Mouse (Mus musculus): ENCODE measurements around the gene Mtg2. TPM values are rescaled to one million over a fixed set of nuclear protein-coding genes. Genes with fewer than 3 reads are reported as not detected.

The Mtg2 gene
- polyA plus RNA-seq, 1 experiment from 2014 or later, result 37.7 TPM

GRCm38 (mm10) chr2:180097585-180097984, 27.2 kb downstream of the Mtg2 start:
- 37% methylated on average over 3 of the region's 3 CpGs for WGBS
- Histone ChIP-seq H3K4me2 (no peak overlapping the region), H3K27ac (no peak overlapping the region), H3K36me3 (replicated peaks) (no peaks in the 10 kb centered on the region), H3K4me1 (peaks cover 10% of the 10 kb centered on the region), H3K4me3 (no peak overlapping the region), H3K27me3 (replicated peaks) (peaks cover 20% of the 10 kb centered on the region), H3K9me3 (no peaks in the 10 kb centered on the region), H3K9ac (no peak overlapping the region)
- ATAC-seq (replicated peaks), result no peak

DNA sequence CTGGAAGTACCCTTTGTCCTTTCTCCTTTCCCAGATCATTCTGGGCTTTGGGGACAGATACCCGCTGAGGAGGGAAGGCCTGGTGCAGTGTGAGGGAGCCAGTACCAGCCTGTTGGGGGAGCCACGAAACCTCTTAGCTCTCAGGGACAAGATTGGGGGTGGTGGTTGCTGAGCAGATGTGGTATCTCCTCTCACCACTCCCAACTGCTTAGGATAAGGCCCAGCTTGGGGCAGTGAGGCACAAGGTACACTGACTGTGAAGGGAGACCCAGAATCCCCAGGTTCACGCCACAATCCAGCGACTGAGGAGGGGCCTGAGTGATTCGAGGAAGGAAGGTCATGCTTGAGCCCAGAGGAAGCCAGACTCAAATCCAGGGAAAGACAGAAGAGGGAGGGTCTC, 27.8 kb downstream of the Mtg2 start:
- no peak overlapping the region for H3K4me3 ChIP-seq
- H3K36me3 ChIP-seq (replicated peaks), result no peaks in the 10 kb centered on the region
- H3K4me2 ChIP-seq, result no peak overlapping the region
- no peaks in the 10 kb centered on the region for H3K9me3 ChIP-seq
- peaks cover 15% of the 10 kb centered on the region for H3K4me1 ChIP-seq
- H3K9ac ChIP-seq, result no peak overlapping the region
- ATAC-seq (replicated peaks), result no peak
- H3K27ac ChIP-seq, result no peak overlapping the region
- WGBS, result 37% methylated on average over 5 of the region's 5 CpGs
- H3K27me3 ChIP-seq (replicated peaks), result peaks cover 24% of the 10 kb centered on the region

DNA sequence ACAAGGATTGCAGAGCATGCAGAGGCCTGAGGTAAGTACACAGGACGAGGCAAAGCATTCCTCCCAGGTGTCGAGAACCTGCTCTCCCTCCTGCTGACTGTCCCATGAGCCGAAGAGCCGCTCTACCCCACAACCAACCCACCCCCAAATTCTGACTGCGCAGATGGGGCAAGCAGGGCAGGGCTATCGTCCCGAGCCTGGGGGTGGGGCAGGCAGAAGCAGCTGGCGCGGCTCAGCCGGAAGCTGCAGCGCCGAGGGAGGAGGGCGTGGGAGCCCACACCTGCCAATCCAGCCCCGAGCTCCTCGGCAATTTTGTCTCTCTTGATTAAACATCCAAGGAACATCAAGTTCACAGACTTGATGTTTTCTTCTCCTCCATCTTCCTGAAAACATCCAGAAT, 29.1 kb downstream of the Mtg2 start:
- peaks cover 27% of the 10 kb centered on the region for H3K4me1 ChIP-seq
- no peak for ATAC-seq (replicated peaks)
- H3K36me3 ChIP-seq (replicated peaks), result no peaks in the 10 kb centered on the region
- H3K27ac ChIP-seq, result no peak overlapping the region
- 9% methylated on average over 15 of the region's 15 CpGs for WGBS
- peak overlapping the region; percentile 18 for H3K4me2 ChIP-seq
- no peak overlapping the region for H3K4me3 ChIP-seq
- H3K9me3 ChIP-seq, result no peaks in the 10 kb centered on the region
- no peak overlapping the region for H3K9ac ChIP-seq
- peaks cover 26% of the 10 kb centered on the region for H3K27me3 ChIP-seq (replicated peaks)

GRCm38 (mm10) chr2:180103151-180103977, 33.0 kb downstream of the Mtg2 start:
- no peak overlapping the region for H3K27ac ChIP-seq
- peak; percentile 15; the same call in 1 of the 2 replicates for ATAC-seq (replicated peaks)

DNA sequence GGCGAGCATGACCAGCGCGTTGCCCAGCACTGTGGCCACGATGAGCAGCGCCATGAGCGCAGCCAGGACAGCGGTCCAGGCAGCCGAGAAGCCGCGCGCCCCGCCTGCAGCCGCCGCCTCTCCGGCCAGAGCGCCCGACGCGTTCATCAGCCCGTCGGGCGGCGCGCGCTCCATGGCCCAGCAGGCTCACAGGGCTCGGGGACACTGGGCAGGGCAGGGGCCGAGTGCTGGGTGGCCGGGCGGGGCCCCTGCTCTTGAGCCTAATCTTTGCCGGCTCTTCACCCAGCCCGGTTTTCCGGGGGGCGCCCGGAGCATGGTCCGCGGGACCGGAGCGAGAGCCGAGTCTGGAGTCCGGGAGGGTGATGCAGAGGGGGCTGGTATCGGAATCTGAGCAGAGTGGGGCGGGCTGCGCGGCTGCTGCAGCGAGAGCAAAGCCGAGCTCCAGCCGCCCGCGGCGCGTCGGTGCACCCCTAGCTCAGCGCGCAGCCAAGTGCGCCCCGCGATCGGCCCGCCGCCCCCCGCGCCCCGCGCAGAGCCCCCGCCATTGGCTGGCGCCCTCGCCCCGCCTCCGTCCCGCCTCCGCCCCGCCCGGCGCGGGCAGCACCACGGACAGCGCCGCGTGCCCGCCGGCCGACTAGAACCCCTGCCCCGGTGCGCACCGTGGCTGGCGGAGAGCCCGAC, 33.7 kb downstream of the Mtg2 start, which contains the start of gene Hrh3:
Hrh3 (minus strand) TSS at position 511 of the 681 bp plus-strand sequence.
- Histone ChIP-seq H3K36me3 (replicated peaks) (no peaks in the 10 kb centered on the region), H3K4me3 (peak within 1 kb of the TSS; percentile 58), H3K27ac (no peak within 1 kb of the TSS), H3K4me1 (peaks cover 38% of the 10 kb centered on the region), H3K4me2 (peak within 1 kb of the TSS; percentile 95), H3K9me3 (no peaks in the 10 kb centered on the region), H3K9ac (peak within 1 kb of the TSS; percentile 26), H3K27me3 (replicated peaks) (peaks cover 37% of the 10 kb centered on the region)
- under 1% methylated on average over 64 of the region's 87 CpGs for WGBS
- peak; percentile 74 for ATAC-seq (replicated peaks)

More at GRCm38 (mm10) chr2:180103151-180103977, 33.0 kb downstream of the Mtg2 start:
- Histone ChIP-seq H3K4me1 (peaks cover 38% of the 10 kb centered on the region), H3K4me3 (peak overlapping the region; percentile 58), H3K4me2 (peak overlapping the region; percentile 95), H3K9me3 (no peaks in the 10 kb centered on the region), H3K36me3 (replicated peaks) (no peaks in the 10 kb centered on the region), H3K9ac (peak overlapping the region; percentile 26), H3K27me3 (replicated peaks) (peaks cover 37% of the 10 kb centered on the region)
- WGBS, result under 1% methylated on average over 57 of the region's 57 CpGs

DNA sequence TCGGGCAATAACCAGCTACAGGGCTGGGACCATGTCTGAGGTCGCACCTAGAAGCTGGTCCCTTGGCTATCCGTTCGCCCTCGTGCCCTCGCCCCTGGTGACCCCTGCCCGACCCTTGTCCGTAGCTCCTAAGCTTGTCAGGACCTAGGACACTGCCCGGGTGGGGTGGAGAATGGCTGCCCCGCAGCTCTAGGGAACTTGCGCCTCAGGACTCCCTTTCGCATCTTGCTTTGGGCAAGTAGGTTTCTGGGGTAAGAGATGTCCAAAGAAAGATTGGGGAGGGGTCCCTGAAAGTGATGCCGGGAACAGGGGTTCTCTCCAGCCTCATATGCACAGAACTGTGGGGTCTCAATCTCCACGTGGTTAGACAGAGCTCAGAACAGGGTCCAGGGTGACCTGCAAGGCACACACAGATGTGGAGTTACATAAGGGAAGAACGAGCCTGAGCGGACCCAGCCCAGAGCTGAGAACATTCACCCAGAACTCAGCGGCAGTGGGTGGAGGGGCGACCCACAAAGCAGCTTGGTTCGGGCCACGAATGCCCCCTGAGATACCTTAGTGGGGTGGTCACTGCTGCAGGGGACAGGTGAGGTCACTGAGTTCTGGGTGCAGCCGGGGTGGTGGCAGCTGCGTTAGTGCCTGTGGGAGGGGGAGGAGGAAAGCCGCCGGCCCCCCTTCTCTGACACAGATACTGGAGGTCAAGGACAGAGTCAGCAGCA, 34.4 kb downstream of the Mtg2 start:
- peak overlapping the region; percentile 26; the same call in 1 of the 2 replicates for H3K9ac ChIP-seq
- peaks cover 37% of the 10 kb centered on the region for H3K27me3 ChIP-seq (replicated peaks)
- 9% methylated on average over 24 of the region's 24 CpGs for WGBS
- no peak overlapping the region for H3K27ac ChIP-seq
- H3K9me3 ChIP-seq, result no peaks in the 10 kb centered on the region
- ATAC-seq (replicated peaks), result peak; percentile 37
- peak overlapping the region; percentile 58 for H3K4me3 ChIP-seq
- H3K4me2 ChIP-seq, result peak overlapping the region; percentile 95
- H3K36me3 ChIP-seq (replicated peaks), result no peaks in the 10 kb centered on the region
- peaks cover 33% of the 10 kb centered on the region for H3K4me1 ChIP-seq

DNA sequence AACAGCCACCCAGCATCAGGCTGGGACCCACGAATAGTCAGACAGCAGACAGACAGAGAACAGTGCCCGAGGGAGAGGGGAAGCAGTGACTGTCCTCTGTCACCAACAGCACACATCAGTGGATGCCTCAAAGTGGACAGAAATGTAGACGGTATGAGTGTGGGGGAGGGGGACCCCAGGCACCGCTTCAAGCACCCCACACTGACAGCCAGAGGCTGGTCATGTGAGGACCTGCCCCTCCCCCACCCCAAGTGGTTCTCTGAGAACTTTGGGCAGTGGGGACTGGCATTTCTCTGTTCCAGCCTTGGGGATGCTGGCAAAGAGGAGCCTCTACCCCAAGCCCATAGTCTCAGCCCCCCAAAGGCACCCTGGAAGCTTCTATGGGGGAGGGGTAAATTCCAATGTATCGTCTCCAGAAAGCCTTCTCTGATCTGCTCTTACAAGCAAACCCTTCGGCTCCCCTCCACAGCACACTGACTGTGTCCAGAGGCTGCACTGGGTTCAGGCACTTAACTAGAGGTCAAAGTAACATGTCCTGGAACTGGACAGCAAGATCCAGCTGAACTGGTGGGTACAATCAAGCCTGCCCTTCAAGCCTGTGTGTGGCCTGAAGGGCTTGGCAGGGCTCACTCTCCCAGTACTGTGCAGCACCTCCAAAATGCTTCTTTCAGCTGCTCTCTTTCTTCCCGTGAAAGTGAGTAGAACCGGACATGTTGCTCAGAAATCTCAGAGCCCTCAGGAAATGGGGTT, 35.2 kb downstream of the Mtg2 start:
- Histone ChIP-seq H3K9ac (no peak overlapping the region), H3K4me2 (peak overlapping the region; percentile 95; the same call in 1 of the 2 replicates), H3K27ac (no peak overlapping the region), H3K9me3 (no peaks in the 10 kb centered on the region), H3K27me3 (replicated peaks) (peaks cover 31% of the 10 kb centered on the region), H3K4me3 (no peak overlapping the region), H3K36me3 (replicated peaks) (no peaks in the 10 kb centered on the region), H3K4me1 (peaks cover 31% of the 10 kb centered on the region)
- no peak for ATAC-seq (replicated peaks)
- 28% methylated on average over 8 of the region's 8 CpGs for WGBS

DNA sequence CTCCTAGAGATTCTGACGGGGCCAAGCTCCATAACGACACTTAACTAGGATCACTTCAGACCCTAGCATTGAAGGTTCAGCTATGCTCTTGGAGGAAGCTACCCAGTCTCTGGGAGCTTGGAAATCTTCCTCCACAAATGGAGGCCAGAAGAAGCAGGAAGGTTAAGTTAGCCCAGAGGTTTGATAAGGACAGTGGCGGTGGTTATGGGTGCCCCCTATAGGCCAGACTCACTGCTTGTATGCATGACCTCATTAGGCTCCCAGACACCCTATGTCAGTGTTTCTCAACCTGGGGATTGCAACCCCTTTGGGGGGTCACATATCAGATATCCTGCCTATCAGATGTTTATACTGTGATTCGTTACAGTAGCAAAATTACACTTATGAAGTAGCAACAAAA, 36.7 kb downstream of the Mtg2 start:
- 70% methylated on average over 4 of the region's 4 CpGs for WGBS
- H3K4me3 ChIP-seq, result no peak overlapping the region
- peaks cover 31% of the 10 kb centered on the region for H3K4me1 ChIP-seq
- H3K4me2 ChIP-seq, result no peak overlapping the region
- no peak overlapping the region for H3K9ac ChIP-seq
- peaks cover 23% of the 10 kb centered on the region for H3K27me3 ChIP-seq (replicated peaks)
- no peak overlapping the region for H3K27ac ChIP-seq
- no peak for ATAC-seq (replicated peaks)
- no peaks in the 10 kb centered on the region for H3K36me3 ChIP-seq (replicated peaks)
- H3K9me3 ChIP-seq, result no peaks in the 10 kb centered on the region

DNA sequence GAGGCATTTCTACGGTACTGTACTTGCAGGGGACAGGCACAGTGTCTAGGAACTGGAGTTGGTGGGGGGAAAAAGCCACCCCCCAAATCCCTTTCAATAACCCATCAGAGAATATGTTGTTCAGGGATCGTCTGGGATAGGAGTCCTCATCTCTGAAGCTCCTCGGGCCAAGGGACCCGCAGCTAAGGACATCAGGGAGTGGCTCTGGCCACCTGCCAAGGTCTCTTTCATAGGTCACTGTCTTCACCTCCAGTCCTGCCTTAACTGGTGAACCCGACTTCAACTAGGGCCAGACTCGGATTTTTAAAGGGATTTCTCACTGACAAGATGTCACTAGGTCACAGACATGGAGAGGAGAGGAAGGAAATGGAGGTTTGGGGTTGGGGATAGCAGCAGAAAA, 37.9 kb downstream of the Mtg2 start:
- Histone ChIP-seq H3K36me3 (replicated peaks) (no peaks in the 10 kb centered on the region), H3K4me1 (peaks cover 22% of the 10 kb centered on the region), H3K4me3 (no peak overlapping the region), H3K27me3 (replicated peaks) (peaks cover 16% of the 10 kb centered on the region), H3K9me3 (no peaks in the 10 kb centered on the region), H3K27ac (no peak overlapping the region), H3K9ac (no peak overlapping the region), H3K4me2 (no peak overlapping the region)
- WGBS, result 73% methylated on average over 6 of the region's 6 CpGs
- no peak for ATAC-seq (replicated peaks)

GRCm38 (mm10) chr2:180113909-180114890, 43.8 kb downstream of the Mtg2 start:
- peak overlapping the region; percentile 48; the same call in 1 of the 2 replicates for H3K27ac ChIP-seq
- 58% methylated on average over 17 of the region's 17 CpGs for WGBS

GRCm38 (mm10) chr2:180115279-180115678, 44.9 kb downstream of the Mtg2 start:
- H3K27me3 ChIP-seq (replicated peaks), result no peaks in the 10 kb centered on the region
- H3K4me3 ChIP-seq, result no peak overlapping the region
- no peak overlapping the region for H3K9ac ChIP-seq
- no peak overlapping the region for H3K27ac ChIP-seq
- WGBS, result 30% methylated on average over 6 of the region's 6 CpGs
- peaks cover 46% of the 10 kb centered on the region for H3K4me1 ChIP-seq
- no peak overlapping the region for H3K4me2 ChIP-seq
- H3K36me3 ChIP-seq (replicated peaks), result no peaks in the 10 kb centered on the region
- ATAC-seq (replicated peaks), result no peak
- H3K9me3 ChIP-seq, result no peaks in the 10 kb centered on the region

More at GRCm38 (mm10) chr2:180113909-180114890, 43.8 kb downstream of the Mtg2 start:
- Histone ChIP-seq H3K4me3 (no peak overlapping the region), H3K9ac (no peak overlapping the region), H3K27me3 (replicated peaks) (no peaks in the 10 kb centered on the region), H3K4me2 (no peak overlapping the region), H3K36me3 (replicated peaks) (no peaks in the 10 kb centered on the region), H3K4me1 (peaks cover 39% of the 10 kb centered on the region), H3K9me3 (no peaks in the 10 kb centered on the region)
- ATAC-seq (replicated peaks), result no peak
